Mouse (Mus musculus): ENCODE data around the gene Proser3. TPM values are rescaled to one million over a fixed set of nuclear protein-coding genes. Genes with fewer than 3 reads are reported as not detected.
"Not testable (repeated sequence)": the region's sequence is repeated elsewhere in the genome, so short reads cannot be mapped to it uniquely, and the experiment has no call there.

Gene Proser3
- total RNA-seq, 2 experiments from 2014 or later, result 4.0 to 4.1 TPM

GRCm38 (mm10) chr7:30525954-30526353 lies 26.1 kb downstream of the Proser3 start:
- DNase-seq (ENCODE audit: low spot score in 2 of 2), result no peak

GRCm38 (mm10) chr7:30524487-30524886 lies 27.6 kb downstream of the Proser3 start:
- no peak for DNase-seq (ENCODE audit: low spot score in 2 of 2)
- TF ChIP-seq CTCF (conservative IDR thresholded peaks at IDR 0.05), result no peak
- H3K27ac ChIP-seq, result no peak overlapping the region
- no peak overlapping the region for H3K4me3 ChIP-seq

More at GRCm38 (mm10) chr7:30525954-30526353, 26.1 kb downstream of the Proser3 start:
- no peak overlapping the region for H3K27ac ChIP-seq
- no peak for TF ChIP-seq CTCF (conservative IDR thresholded peaks at IDR 0.05)
- H3K4me3 ChIP-seq, result no peak overlapping the region

GRCm38 (mm10) chr7:30522871-30523270 lies 29.2 kb downstream of the Proser3 start:
- Histone ChIP-seq H3K27ac (no peak overlapping the region), H3K4me3 (no peak overlapping the region)
- no peak for TF ChIP-seq CTCF (conservative IDR thresholded peaks at IDR 0.05)
- DNase-seq (ENCODE audit: low spot score in 2 of 2), result no peak

GRCm38 (mm10) chr7:30520856-30521255 lies 31.2 kb downstream of the Proser3 start:
- H3K4me3 ChIP-seq, result no peak overlapping the region
- H3K27ac ChIP-seq, result no peak overlapping the region
- no peak for TF ChIP-seq CTCF (conservative IDR thresholded peaks at IDR 0.05)
- no peak for DNase-seq (ENCODE audit: low spot score in 2 of 2)

GRCm38 (mm10) chr7:30520396-30520795 lies 31.7 kb downstream of the Proser3 start:
- TF ChIP-seq CTCF (conservative IDR thresholded peaks at IDR 0.05), result no peak
- Histone ChIP-seq H3K27ac (no peak overlapping the region), H3K4me3 (no peak overlapping the region)
- DNase-seq (ENCODE audit: low spot score in 2 of 2), result no peak

GRCm38 (mm10) chr7:30518325-30518724 lies 33.8 kb downstream of the Proser3 start:
- TF ChIP-seq CTCF (conservative IDR thresholded peaks at IDR 0.05), result peak; percentile 30
- no peak overlapping the region for H3K27ac ChIP-seq
- no peak overlapping the region for H3K4me3 ChIP-seq
- DNase-seq (ENCODE audit: low spot score in 2 of 2), result no peak

GRCm38 (mm10) chr7:30515003-30515760 lies 36.9 kb downstream of the Proser3 start:
- Histone ChIP-seq H3K4me3 (no peak overlapping the region), H3K27ac (no peak overlapping the region)
- no peak for TF ChIP-seq CTCF (conservative IDR thresholded peaks at IDR 0.05)
- DNase-seq (ENCODE audit: low spot score in 2 of 2), result no peak

GRCm38 (mm10) chr7:30508061-30508460 lies 44.0 kb downstream of the Proser3 start:
- Histone ChIP-seq H3K27ac (no peak overlapping the region), H3K4me3 (no peak overlapping the region)
- DNase-seq (ENCODE audit: low spot score in 2 of 2), result no peak
- no peak for TF ChIP-seq CTCF (conservative IDR thresholded peaks at IDR 0.05)

- not testable (repeated sequence) for H3K4me3 ChIP-seq; DNase-seq (ENCODE audit: low spot score in 2 of 2); H3K27ac ChIP-seq
- TF ChIP-seq CTCF (conservative IDR thresholded peaks at IDR 0.05), result peak; percentile 64
Observed at GRCm38 (mm10) chr7:30501159-30501558, 50.9 kb downstream of the Proser3 start.

- not testable (repeated sequence) for DNase-seq (ENCODE audit: low spot score in 2 of 2); H3K4me3 ChIP-seq; H3K27ac ChIP-seq
Observed at GRCm38 (mm10) chr7:30495506-30496042, 56.5 kb downstream of the Proser3 start.

- DNase-seq (ENCODE audit: low spot score in 2 of 2), result no peak
- no peak for TF ChIP-seq CTCF (conservative IDR thresholded peaks at IDR 0.05)
Observed at GRCm38 (mm10) chr7:30493401-30493931, 58.6 kb downstream of the Proser3 start, which contains the start of gene Prodh2. Prodh2 (plus strand) TSS chr7:30493622.

GRCm38 (mm10) chr7:30492765-30493164 lies 59.3 kb downstream of the Proser3 start:
- peak; percentile 92 for TF ChIP-seq CTCF (conservative IDR thresholded peaks at IDR 0.05)
- Histone ChIP-seq H3K27ac (no peak overlapping the region), H3K4me3 (no peak overlapping the region)
- DNase-seq (ENCODE audit: low spot score in 2 of 2), result peak; percentile 56 to 83

More at GRCm38 (mm10) chr7:30493401-30493931, 58.6 kb downstream of the Proser3 start, which contains the start of gene Prodh2:
- H3K4me3 ChIP-seq, result no peak within 1 kb of the TSS
- no peak within 1 kb of the TSS for H3K27ac ChIP-seq

- H3K27ac ChIP-seq, result peak overlapping the region; percentile 65; the same call in 1 of the 2 replicates
- peak; percentile 57 for TF ChIP-seq CTCF (conservative IDR thresholded peaks at IDR 0.05)
- no peak for DNase-seq (ENCODE audit: low spot score in 2 of 2)
- no peak overlapping the region for H3K4me3 ChIP-seq
Observed at GRCm38 (mm10) chr7:30490957-30491307, 61.2 kb downstream of the Proser3 start.

Data from layer of hippocampus, adult 2 months (tissue).